Mouse (Mus musculus) MEL (cell line): ENCODE measurements at regions not wholly inside any gene's neighbourhood (a gene's known extent, or its start where the extent isn't known, plus 50 kb on each side); places are given as distances from the start of the nearest gene placed in this dataset.

Experiments used
- CTCF ChIP-seq, 3 experiments: IDR thresholded peaks in 2 of 3; conservative IDR thresholded peaks in 1 of 3; 2 replicates each; pipeline ENCODE4 v1.5.1; 2011 to 2012; ENCODE audit warnings: low read length in 3 of 3, low read depth in 2 of 3, mild to moderate bottlenecking in 2 of 3, improper control_type of control experiment in 1 of 3, inconsistent platforms in 1 of 3, mixed read lengths in 1 of 3, moderate library complexity in 1 of 3; ENCODE audit not compliant: control insufficient read depth in 1 of 3, insufficient read depth in 1 of 3, poor library complexity in 1 of 3, severe bottlenecking in 1 of 3
- GATA1 ChIP-seq: IDR thresholded peaks from 2 replicates; pipeline ENCODE4 v1.6.1; 2011; ENCODE audit warnings: low read depth, low read length, improper control_type of control experiment
- NELFE ChIP-seq: IDR thresholded peaks from 2 replicates; pipeline ENCODE4 v1.6.1; 2011; ENCODE audit warnings: low read depth, low read length, improper control_type of control experiment
- POLR2A ChIP-seq, 2 experiments: IDR thresholded peaks; 2 replicates each; pipeline ENCODE4 v1.6.1; 2011 to 2012; ENCODE audit warnings: low read length in 2 of 2, mild to moderate bottlenecking in 2 of 2, control low read depth in 1 of 2, improper control_type of control experiment in 1 of 2, low read depth in 1 of 2, moderate library complexity in 1 of 2; ENCODE audit not compliant: control insufficient read depth in 1 of 2, insufficient read depth in 1 of 2, poor library complexity in 1 of 2
- POLR2AphosphoS2 ChIP-seq: IDR thresholded peaks from 2 replicates; pipeline ENCODE4 v1.6.1; 2011; ENCODE audit warnings: low read length, improper control_type of control experiment
- SIN3A ChIP-seq: IDR thresholded peaks from 2 replicates; pipeline ENCODE4 v1.6.1; 2012; ENCODE audit warnings: low read length, improper control_type of control experiment, inconsistent platforms
- TCF12 ChIP-seq: IDR thresholded peaks from 2 replicates; pipeline ENCODE4 v1.6.1; 2014; ENCODE audit warnings: low read depth, mild to moderate bottlenecking, inconsistent platforms, low read length, improper control_type of control experiment, moderate library complexity
- ZNF384 ChIP-seq: IDR thresholded peaks from 2 replicates; pipeline ENCODE4 v1.6.1; 2012; ENCODE audit warnings: low read depth, mild to moderate bottlenecking, inconsistent platforms, low read length, improper control_type of control experiment

- TF ChIP-seq GATA1 (no peak), POLR2AphosphoS2 (no peak), SIN3A (no peak), TCF12 (no peak), ZNF384 (no peak), POLR2A (IDR thresholded peaks at IDR 0.05; ENCODE audit: control insufficient read depth in 1 of 2, insufficient read depth in 1 of 2, low read depth in 1 of 2, low read length in 2 of 2, poor library complexity in 1 of 2) (no peak), NELFE (no peak), CTCF (IDR thresholded peaks at IDR 0.05 in 2 of 3, conservative IDR thresholded peaks at IDR 0.05 in 1 of 3; ENCODE audit: control insufficient read depth in 1 of 3, insufficient read depth in 1 of 3, low read depth in 2 of 3, low read length in 3 of 3, poor library complexity in 1 of 3, severe bottlenecking in 1 of 3) (no peak)
Measured at GRCm38 (mm10) chr3:42110976-42111847, 368.8 kb downstream of the D3Ertd751e start.
